14 mouse cellular contexts compared by ENCODE assay signal in genomic region chr11:113232049-113232448, GRCm38 (mm10).
DNase-seq lines count a peak whose midpoint lies in the region; ATAC-seq lines count a peak whose summit lies in the region.
"Had no signal": no experiment of that assay in that cellular context is flagged by ENCODE, and none has a peak within 500 bp of the region (broad histone marks: within the 10 kb centered on the region; RNA-seq: fewer than 3 reads in every experiment).

No protein-coding gene starts in this region.

- H3K4me3 ChIP-seq in kidney, embryonic 15.5 days (replicated peaks), result no peak overlapping the region
- no peak overlapping the region for H3K4me3 ChIP-seq in forebrain, embryonic 15.5 days
- no peak overlapping the region for H3K4me3 ChIP-seq in limb, embryonic 15.5 days
- H3K4me3 ChIP-seq: heart, embryonic 12.5 days; left cerebral cortex, adult 2 months; lung, embryonic 15.5 days had no signal

- H3K9ac ChIP-seq in kidney, embryonic 15.5 days, result no peak overlapping the region
- no peak overlapping the region for H3K9ac ChIP-seq in forebrain, embryonic 15.5 days (replicated peaks)
- H3K9ac ChIP-seq in limb, embryonic 15.5 days, result no peak overlapping the region
- H3K9ac ChIP-seq: heart, embryonic 12.5 days; lung, embryonic 15.5 days had no signal

- H3K27ac ChIP-seq in kidney, embryonic 15.5 days, result peak overlapping the region; percentile 52
- 0 out of 2 replicates have a peak overlapping the region, but pooled peaks have one; percentile 14 for H3K27ac ChIP-seq in forebrain, embryonic 15.5 days (replicated peaks)
- H3K27ac ChIP-seq in limb, embryonic 15.5 days, result no peak overlapping the region
- H3K27ac ChIP-seq: left cerebral cortex, adult 2 months; lung, embryonic 15.5 days had no signal

- no peak overlapping the region for H3K4me2 ChIP-seq in kidney, embryonic 15.5 days
- no peak overlapping the region for H3K4me2 ChIP-seq in forebrain, embryonic 15.5 days (replicated peaks)
- H3K4me2 ChIP-seq in limb, embryonic 15.5 days, result no peak overlapping the region
- H3K4me2 ChIP-seq: heart, embryonic 12.5 days; lung, embryonic 15.5 days had no signal

- DNase-seq in kidney, postnatal 4 days, result no peak
- DNase-seq in embryo, embryonic 11 days, result peak; percentile 58
- DNase-seq in thymus, postnatal 36 days, result no peak
- no peak for DNase-seq in urinary bladder, postnatal 14 days (ENCODE audit: low spot score)
- no peak for DNase-seq in layer of hippocampus, postnatal 14 days (ENCODE audit: low spot score in 2 of 2)
- DNase-seq: cerebellum, postnatal 10 days; kidney, adult 2 months had no signal

- no peaks in the 10 kb centered on the region for H3K4me1 ChIP-seq in kidney, embryonic 15.5 days
- H3K4me1 ChIP-seq in forebrain, embryonic 15.5 days, result peaks cover 14% of the 10 kb centered on the region
- H3K4me1 ChIP-seq in limb, embryonic 15.5 days, result peaks cover 6% of the 10 kb centered on the region; the same call in 1 of the 2 replicates

- peak; percentile 49; the same call in 1 of the 2 replicates for ATAC-seq in kidney, embryonic 15.5 days (replicated peaks; ENCODE audit: low FRiP score)
- ATAC-seq in forebrain, embryonic 15.5 days (replicated peaks), result 0 out of 2 replicates have a peak, but pooled peaks have one; percentile 57
- peak; percentile 40; the same call in 1 of the 2 replicates for ATAC-seq in limb, embryonic 15.5 days (ENCODE audit: insufficient number of reproducible peaks, low FRiP score, low TSS enrichment, low read depth)
- ATAC-seq: CD4-positive, CD25-positive, alpha-beta regulatory T cell, adult 4 months had no signal

- 27% methylated on average over 6 of the region's 6 CpGs for WGBS in kidney, embryonic 15.5 days
- 7% methylated on average over 6 of the region's 6 CpGs for WGBS in forebrain, embryonic 15.5 days
- WGBS in limb, embryonic 15.5 days, result 25% methylated on average over 6 of the region's 6 CpGs

- no peaks in the 10 kb centered on the region for H3K27me3 ChIP-seq in kidney, embryonic 15.5 days
- H3K27me3 ChIP-seq in forebrain, embryonic 15.5 days, result no peaks in the 10 kb centered on the region
- no peaks in the 10 kb centered on the region for H3K27me3 ChIP-seq in limb, embryonic 15.5 days
- H3K27me3 ChIP-seq: heart, embryonic 12.5 days; lung, embryonic 15.5 days had no signal

- no peaks in the 10 kb centered on the region for H3K9me3 ChIP-seq in kidney, embryonic 15.5 days (replicated peaks)
- no peaks in the 10 kb centered on the region for H3K9me3 ChIP-seq in forebrain, embryonic 15.5 days
- no peaks in the 10 kb centered on the region for H3K9me3 ChIP-seq in limb, embryonic 15.5 days
- H3K9me3 ChIP-seq: lung, embryonic 15.5 days had no signal

- H3K36me3 ChIP-seq in kidney, embryonic 15.5 days, result no peaks in the 10 kb centered on the region
- no peaks in the 10 kb centered on the region for H3K36me3 ChIP-seq in forebrain, embryonic 15.5 days
- H3K36me3 ChIP-seq in limb, embryonic 15.5 days, result no peaks in the 10 kb centered on the region
- H3K36me3 ChIP-seq: heart, embryonic 12.5 days; lung, embryonic 15.5 days had no signal
